Mouse (Mus musculus) kidney, postnatal 4 days (tissue): ENCODE measurements around the gene Boc.

ENCODE experiments used
- DNase-seq, 2 experiments: peaks; one replicate each; pipeline ENCODE4 v3.0.0; 2021; ENCODE audit warnings: mixed read lengths in 2 of 2

Gene Boc

GRCm38 (mm10) chr16:44558471-44559329, at the start of gene Boc:
Gene Boc, minus strand, starts transcription at chr16:44558897.
- peak; percentile 78 to 84 for DNase-seq

GRCm38 (mm10) chr16:44606643-44607042, 47.9 kb upstream of the Boc start:
- no peak for DNase-seq

- DNase-seq, result no peak
Measured at GRCm38 (mm10) chr16:44604021-44604616, 45.4 kb upstream of the Boc start.

- DNase-seq, result no peak
Measured at GRCm38 (mm10) chr16:44601999-44602794, 43.5 kb upstream of the Boc start.

GRCm38 (mm10) chr16:44601182-44601581, 42.5 kb upstream of the Boc start:
- DNase-seq, result no peak

GRCm38 (mm10) chr16:44597106-44597806, 38.6 kb upstream of the Boc start:
- no peak for DNase-seq

- no peak for DNase-seq
Measured at GRCm38 (mm10) chr16:44589506-44589905, 30.8 kb upstream of the Boc start.

GRCm38 (mm10) chr16:44579421-44580024, 20.8 kb upstream of the Boc start:
- DNase-seq, result peak; percentile 33 to 60

GRCm38 (mm10) chr16:44578551-44578950, 19.9 kb upstream of the Boc start:
- DNase-seq, result no peak

GRCm38 (mm10) chr16:44568056-44568455, 9.4 kb upstream of the Boc start:
- DNase-seq, result no peak

GRCm38 (mm10) chr16:44565328-44566210, 6.9 kb upstream of the Boc start:
- no peak for DNase-seq

- no peak for DNase-seq
Measured at GRCm38 (mm10) chr16:44564359-44564758, 5.7 kb upstream of the Boc start.

GRCm38 (mm10) chr16:44562061-44562460, 3.4 kb upstream of the Boc start:
- DNase-seq, result no peak

- DNase-seq, result no peak
Measured at GRCm38 (mm10) chr16:44560214-44560613, 1.5 kb upstream of the Boc start.

GRCm38 (mm10) chr16:44559330-44559695, 616 bp upstream of the Boc start:
- no peak for DNase-seq

- DNase-seq, result peak; percentile 83 to 90
Measured at GRCm38 (mm10) chr16:44557661-44558470, 831 bp downstream of the Boc start.

- peak in 1 of 2 experiments; percentile 37 for DNase-seq
Measured at GRCm38 (mm10) chr16:44557084-44557483, 1.6 kb downstream of the Boc start.

- peak in 1 of 2 experiments; percentile 39 for DNase-seq
Measured at GRCm38 (mm10) chr16:44555791-44556709, 2.6 kb downstream of the Boc start.

GRCm38 (mm10) chr16:44553861-44554260, 4.8 kb downstream of the Boc start:
- no peak for DNase-seq
